Mouse (Mus musculus) heart, embryonic 12.5 days (tissue): Measurements from ENCODE around the gene Cep112. TPM values are rescaled to one million over a fixed set of nuclear protein-coding genes. Genes with fewer than 3 reads are reported as not detected.
A peak's percentile ranks its signal among the peaks of the same experiment; 100 is the strongest.

ENCODE experiments used
- ATAC-seq: fragments of 200-750 bp; cut with Nextera tagmentation; 2 replicates; pipeline ENCODE4 v1.8.0; 2017; ENCODE audit warnings: moderate TSS enrichment, moderate library complexity; ENCODE audit not compliant: insufficient number of reproducible peaks, low FRiP score
- H3K27ac ChIP-seq: fragments of 300-500 bp; sonication (generic); 2 replicates; pipeline ENCODE4 v1.5.1; 2016; ENCODE audit warnings: mild to moderate bottlenecking, moderate library complexity; ENCODE audit not compliant: poor library complexity, severe bottlenecking
- H3K27me3 ChIP-seq: fragments of 300-500 bp; sonication (generic); replicated peaks from 2 replicates; pipeline ENCODE4 v1.6.1; 2016; ENCODE audit warnings: mild to moderate bottlenecking, moderate library complexity
- H3K36me3 ChIP-seq: fragments of 300-500 bp; sonication (generic); 2 replicates; pipeline ENCODE4 v1.6.1; 2016; ENCODE audit warnings: mild to moderate bottlenecking, moderate library complexity
- H3K4me1 ChIP-seq: fragments of 300-500 bp; sonication (generic); replicated peaks from 2 replicates; pipeline ENCODE4 v1.6.1; 2016; ENCODE audit warnings: mild to moderate bottlenecking
- H3K4me2 ChIP-seq: fragments of 300-500 bp; sonication (generic); 2 replicates; pipeline ENCODE4 v1.6.1; 2016; ENCODE audit warnings: mild to moderate bottlenecking, moderate library complexity
- H3K4me3 ChIP-seq: fragments of 300-500 bp; sonication (generic); 2 replicates; pipeline ENCODE4 v1.5.1; 2016; ENCODE audit warnings: mild to moderate bottlenecking
- H3K9ac ChIP-seq: fragments of 300-500 bp; sonication (generic); 2 replicates; pipeline ENCODE4 v1.6.1; 2016; ENCODE audit warnings: mild to moderate bottlenecking, moderate library complexity
- H3K9me3 ChIP-seq: fragments of 300-500 bp; sonication (generic); replicated peaks from 2 replicates; pipeline ENCODE4 v1.6.1; 2016; ENCODE audit warnings: mild to moderate bottlenecking, moderate library complexity
- WGBS: fragments of 180-500 bp; shearing (Covaris S2); methylation state at CpG from one replicate; pipeline ENCODE4 v1.1.7; 2016; 5-methylcytosine and 5-hydroxymethylcytosine counted together
- polyA plus RNA-seq: library from polyadenylated mRNA; unstranded; fragments of >200 nt; fragmentation: Nextera tagmentation; extraction: Ambion mirVana; gene quantifications from 2 replicates; pipeline ENCODE4 v1.2.1, GENCODE M21; 2016

Gene Cep112
- polyA plus RNA-seq, 1 experiment from 2014 or later, result 7.9 TPM

DNA sequence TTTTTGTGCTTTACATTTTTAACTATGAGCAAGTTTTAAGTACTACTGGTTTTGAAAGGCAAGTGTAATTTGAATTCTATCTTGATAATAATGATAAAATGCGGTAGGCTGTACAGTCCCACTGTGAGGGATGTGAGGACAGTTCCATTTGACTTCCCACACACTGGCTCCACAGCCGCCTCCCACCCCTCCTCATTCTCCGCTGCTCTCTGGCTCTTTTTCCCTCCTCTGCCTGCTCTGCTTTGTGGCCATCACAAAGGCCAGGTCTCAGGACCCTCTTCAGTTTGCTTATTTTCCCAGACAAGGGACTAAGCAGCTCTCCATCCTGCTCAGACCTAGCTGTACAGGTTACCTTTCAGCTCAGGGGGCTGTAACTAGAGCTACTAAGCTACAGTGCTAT lies 379.0 kb downstream of the Cep112 start:
- Histone ChIP-seq H3K27me3 (no peaks in the 10 kb centered on the region), H3K36me3 (no peaks in the 10 kb centered on the region), H3K27ac (no peak overlapping the region), H3K4me1 (peaks cover 7% of the 10 kb centered on the region), H3K4me2 (no peak overlapping the region), H3K9ac (no peak overlapping the region), H3K9me3 (no peaks in the 10 kb centered on the region), H3K4me3 (no peak overlapping the region)
- ATAC-seq, result no peak
- WGBS, result 71% methylated on average over 3 of the region's 3 CpGs

DNA sequence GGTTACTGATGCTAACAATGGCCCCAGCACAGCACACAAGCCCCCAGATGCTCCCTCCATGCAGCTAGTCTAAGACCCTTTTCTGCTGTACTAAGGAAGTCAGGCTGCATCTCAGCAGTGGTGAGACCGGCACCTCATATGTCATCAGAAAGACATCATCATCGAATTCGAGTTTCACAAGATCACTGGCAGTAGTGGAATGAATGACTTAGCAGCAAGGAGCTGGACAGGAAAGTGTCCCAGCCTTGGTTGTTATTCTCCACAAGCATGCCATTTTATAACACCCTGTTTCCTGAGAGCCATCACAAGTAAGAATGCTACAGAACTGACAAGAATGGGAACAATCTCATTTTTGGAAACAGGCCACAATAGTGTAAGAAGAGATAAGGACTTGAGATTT lies 381.0 kb downstream of the Cep112 start:
- no peak overlapping the region for H3K9ac ChIP-seq
- no peak overlapping the region for H3K4me2 ChIP-seq
- no peak for ATAC-seq
- H3K27me3 ChIP-seq, result no peaks in the 10 kb centered on the region
- H3K4me1 ChIP-seq, result peaks cover 6% of the 10 kb centered on the region; the same call in 1 of the 2 replicates
- H3K9me3 ChIP-seq, result no peaks in the 10 kb centered on the region
- no peak overlapping the region for H3K4me3 ChIP-seq
- 76% methylated on average over 3 of the region's 3 CpGs for WGBS
- H3K36me3 ChIP-seq, result no peaks in the 10 kb centered on the region
- H3K27ac ChIP-seq, result no peak overlapping the region

DNA sequence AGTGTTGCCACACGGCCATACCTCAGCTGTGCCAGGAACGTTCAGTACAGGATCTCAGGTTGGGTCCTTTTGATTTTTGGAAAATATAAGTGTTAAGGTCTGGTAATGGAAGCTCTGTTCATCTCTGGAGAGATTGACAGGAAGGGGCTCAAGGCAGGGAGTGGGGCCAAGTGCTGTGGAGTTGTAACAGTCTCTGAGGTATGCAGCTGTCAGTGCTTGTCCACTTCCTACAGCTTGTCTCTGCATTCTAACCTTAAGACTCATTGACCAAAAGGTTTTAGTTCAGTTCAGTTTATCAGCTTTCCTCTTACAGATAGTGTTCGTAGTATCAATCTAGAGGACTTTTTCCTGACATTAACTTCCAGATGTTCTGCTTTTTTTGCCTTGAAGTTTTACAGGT lies 384.6 kb downstream of the Cep112 start:
- 62% methylated on average over 3 of the region's 3 CpGs for WGBS
- ATAC-seq, result no peak
- Histone ChIP-seq H3K27me3 (no peaks in the 10 kb centered on the region), H3K9ac (no peak overlapping the region), H3K36me3 (no peaks in the 10 kb centered on the region), H3K4me1 (peaks cover 6% of the 10 kb centered on the region; the same call in 1 of the 2 replicates), H3K4me2 (no peak overlapping the region), H3K27ac (no peak overlapping the region), H3K4me3 (no peak overlapping the region), H3K9me3 (no peaks in the 10 kb centered on the region)

DNA sequence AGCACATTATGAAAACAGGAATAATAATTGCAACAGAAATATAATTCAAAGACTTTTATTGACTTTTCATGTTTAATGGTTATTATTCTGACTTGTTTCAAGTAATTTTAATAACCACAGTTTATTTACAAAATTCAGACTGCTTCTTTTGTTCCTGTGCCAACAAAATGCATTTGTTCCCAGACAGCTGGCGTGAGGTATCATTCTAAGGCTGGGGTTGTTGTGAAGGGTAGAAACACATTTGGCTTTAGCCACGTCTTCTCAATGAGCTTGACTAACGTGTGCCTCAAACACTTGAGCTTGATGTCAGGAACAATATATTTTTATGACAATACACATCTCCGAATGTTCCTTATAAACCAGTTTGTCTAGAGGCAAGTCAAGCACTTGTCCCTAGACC lies 396.8 kb downstream of the Cep112 start:
- 75% methylated on average over 4 of the region's 4 CpGs for WGBS

DNA sequence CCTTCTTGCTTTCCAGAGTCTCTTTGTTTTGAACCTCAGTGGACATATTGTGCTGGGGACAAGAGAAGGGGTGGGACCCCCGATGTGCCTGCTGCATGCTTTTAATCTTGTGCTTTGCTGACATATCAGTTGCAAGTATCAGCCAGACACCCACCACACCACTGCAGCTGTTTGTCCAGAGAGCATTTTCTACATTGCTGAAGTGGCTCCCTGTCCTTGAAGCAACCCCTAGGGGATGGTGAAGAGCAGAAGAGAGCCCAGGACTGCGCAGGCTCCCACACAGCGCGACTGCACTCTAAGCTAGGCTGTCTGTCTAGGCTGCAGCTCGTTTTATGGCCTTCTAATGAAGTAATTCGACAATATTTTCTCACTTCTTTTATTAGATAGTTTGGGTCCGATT lies 397.3 kb downstream of the Cep112 start:
- Histone ChIP-seq H3K27ac (peak overlapping the region; percentile 43; the same call in 1 of the 2 replicates), H3K4me1 (peaks cover 13% of the 10 kb centered on the region), H3K36me3 (peaks cover 3% of the 10 kb centered on the region; the same call in 1 of the 2 replicates), H3K9ac (no peak overlapping the region), H3K27me3 (no peaks in the 10 kb centered on the region), H3K9me3 (no peaks in the 10 kb centered on the region), H3K4me2 (no peak overlapping the region), H3K4me3 (no peak overlapping the region)
- no peak; the same call in 1 of the 2 replicates for ATAC-seq
- 47% methylated on average over 7 of the region's 7 CpGs for WGBS

More for the DNA sequence above, 396.8 kb downstream of the Cep112 start:
- H3K9ac ChIP-seq, result no peak overlapping the region
- ATAC-seq, result no peak
- H3K9me3 ChIP-seq, result no peaks in the 10 kb centered on the region
- peaks cover 13% of the 10 kb centered on the region for H3K4me1 ChIP-seq
- H3K27me3 ChIP-seq, result no peaks in the 10 kb centered on the region
- H3K27ac ChIP-seq, result peak overlapping the region; percentile 43; the same call in 1 of the 2 replicates
- H3K4me3 ChIP-seq, result no peak overlapping the region
- H3K36me3 ChIP-seq, result peaks cover 3% of the 10 kb centered on the region; the same call in 1 of the 2 replicates
- no peak overlapping the region for H3K4me2 ChIP-seq

DNA sequence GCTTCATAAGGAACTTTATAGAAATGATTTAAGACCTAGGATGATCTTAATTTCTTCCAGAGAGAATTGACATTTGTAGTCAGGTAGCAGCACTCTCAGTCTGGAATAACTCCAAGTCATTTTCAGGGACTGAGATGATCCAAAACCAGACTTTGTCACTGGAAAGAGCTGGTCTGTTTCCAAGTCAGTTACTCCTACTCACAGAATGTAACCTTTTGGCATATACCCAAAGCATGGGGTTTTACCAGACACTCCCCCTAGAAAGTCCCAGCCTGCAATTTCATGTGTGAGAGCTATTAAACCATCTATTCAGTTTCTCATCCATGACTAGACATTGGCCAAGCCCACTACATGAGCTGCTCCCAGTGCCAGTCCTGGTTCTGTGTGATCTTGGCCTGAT lies 402.3 kb downstream of the Cep112 start:
- H3K9ac ChIP-seq, result no peak overlapping the region
- peaks cover 3% of the 10 kb centered on the region; the same call in 1 of the 2 replicates for H3K36me3 ChIP-seq
- ATAC-seq, result no peak
- no peak overlapping the region for H3K4me2 ChIP-seq
- no peak overlapping the region for H3K27ac ChIP-seq
- H3K9me3 ChIP-seq, result no peaks in the 10 kb centered on the region
- H3K4me1 ChIP-seq, result peaks cover 7% of the 10 kb centered on the region
- H3K4me3 ChIP-seq, result no peak overlapping the region
- H3K27me3 ChIP-seq, result no peaks in the 10 kb centered on the region

DNA sequence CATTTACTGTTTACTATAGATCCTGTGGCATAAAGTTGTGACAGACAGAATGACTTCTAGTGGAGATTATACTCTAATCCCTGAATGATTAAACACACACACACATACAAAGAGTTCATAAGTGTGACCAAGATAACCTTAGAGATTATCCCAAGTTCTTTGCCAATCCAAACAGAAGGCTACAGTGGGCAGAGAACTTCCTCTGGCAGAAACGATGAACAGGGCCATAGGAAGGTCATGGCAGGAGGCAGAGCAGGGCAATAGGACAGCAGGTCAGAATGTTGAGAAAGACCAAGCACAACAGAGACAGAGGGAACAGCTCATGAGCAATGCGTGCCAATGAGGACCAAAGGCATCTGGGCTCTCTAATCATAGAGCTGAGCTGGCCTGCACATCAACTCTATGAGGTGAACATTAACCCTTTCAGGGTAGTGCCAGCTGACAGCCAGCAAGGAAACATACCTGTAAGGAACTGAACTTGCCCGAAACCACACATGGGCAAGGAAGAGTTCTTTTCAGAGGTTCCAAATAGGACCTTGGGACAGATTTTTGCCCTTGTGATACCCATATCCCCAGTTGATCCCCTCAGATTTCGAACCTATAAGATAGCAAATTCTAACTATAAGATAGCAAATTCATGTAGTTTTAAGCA lies 403.5 kb downstream of the Cep112 start:
- Histone ChIP-seq H3K9me3 (no peaks in the 10 kb centered on the region), H3K4me1 (no peaks in the 10 kb centered on the region), H3K27ac (no peak overlapping the region), H3K9ac (no peak overlapping the region), H3K27me3 (no peaks in the 10 kb centered on the region), H3K4me3 (no peak overlapping the region), H3K4me2 (no peak overlapping the region), H3K36me3 (peaks cover 3% of the 10 kb centered on the region; the same call in 1 of the 2 replicates)
- WGBS, result 59% methylated on average over 4 of the region's 4 CpGs
- no peak for ATAC-seq

DNA sequence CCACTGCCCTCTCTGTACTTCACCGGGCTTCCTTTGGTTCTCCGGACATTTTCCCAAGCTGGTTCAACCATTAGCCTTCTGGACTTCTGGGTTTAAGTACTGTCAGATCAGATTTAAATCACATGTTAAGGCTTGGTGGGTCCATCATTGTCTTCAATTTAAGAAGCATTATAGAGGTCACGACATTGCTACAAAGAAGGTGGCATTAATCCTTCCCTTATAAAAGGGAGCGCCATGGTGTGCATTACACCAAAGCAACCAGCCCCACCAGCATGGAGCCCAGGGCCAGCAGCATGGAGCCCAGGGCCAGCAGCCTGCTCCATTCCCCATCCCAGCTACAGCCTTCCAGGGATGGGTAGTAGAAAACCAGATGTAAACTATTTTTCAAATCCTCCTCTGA lies 411.7 kb downstream of the Cep112 start:
- H3K4me2 ChIP-seq, result no peak overlapping the region
- no peaks in the 10 kb centered on the region for H3K36me3 ChIP-seq
- no peak overlapping the region for H3K9ac ChIP-seq
- no peaks in the 10 kb centered on the region for H3K4me1 ChIP-seq
- H3K9me3 ChIP-seq, result no peaks in the 10 kb centered on the region
- no peak overlapping the region for H3K27ac ChIP-seq
- H3K27me3 ChIP-seq, result no peaks in the 10 kb centered on the region
- no peak for ATAC-seq
- 87% methylated on average over 4 of the region's 4 CpGs for WGBS
- H3K4me3 ChIP-seq, result no peak overlapping the region

DNA sequence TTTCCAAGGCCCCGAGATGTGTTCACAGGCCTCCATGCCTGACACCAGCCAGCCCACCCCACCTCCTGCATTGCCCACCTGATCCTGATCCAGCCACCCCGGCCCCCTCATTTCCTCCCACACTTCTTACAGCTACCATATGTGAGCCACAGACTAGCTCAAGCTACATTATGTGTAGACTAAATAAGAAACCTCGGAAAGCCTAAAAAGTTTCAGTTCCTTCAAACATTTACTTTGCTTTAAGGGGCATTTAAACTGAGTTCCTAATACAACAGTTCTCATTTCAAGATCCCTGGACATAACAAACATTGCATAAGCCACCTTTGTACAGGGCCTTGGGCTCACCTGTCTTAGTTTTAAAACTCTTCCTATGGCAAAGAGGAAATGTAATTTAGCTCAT lies 415.2 kb downstream of the Cep112 start:
- 82% methylated on average over 3 of the region's 3 CpGs for WGBS
- no peak for ATAC-seq
- no peak overlapping the region for H3K27ac ChIP-seq
- no peaks in the 10 kb centered on the region for H3K9me3 ChIP-seq
- no peaks in the 10 kb centered on the region for H3K27me3 ChIP-seq
- H3K4me3 ChIP-seq, result no peak overlapping the region
- no peaks in the 10 kb centered on the region for H3K4me1 ChIP-seq
- no peak overlapping the region for H3K9ac ChIP-seq
- no peak overlapping the region for H3K4me2 ChIP-seq
- H3K36me3 ChIP-seq, result no peaks in the 10 kb centered on the region

DNA sequence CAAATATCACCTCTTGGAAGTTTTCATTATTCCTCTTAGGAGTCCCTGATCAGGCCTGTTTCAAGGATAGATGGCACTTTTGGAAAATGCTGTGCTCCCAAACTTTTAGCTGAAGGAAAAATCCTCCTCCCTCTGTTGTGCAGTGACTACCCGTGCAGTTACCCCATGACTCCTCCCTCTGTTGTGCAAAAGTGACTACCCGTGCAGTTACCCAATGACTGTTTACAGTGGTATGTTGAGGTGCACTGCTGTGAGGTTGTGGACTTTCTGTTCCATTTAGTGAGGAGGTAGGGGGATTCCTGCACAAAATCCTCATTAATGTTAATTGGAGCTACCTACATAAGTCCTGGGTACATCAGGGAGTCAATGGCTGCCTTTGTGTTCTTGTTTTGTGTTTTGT lies 417.8 kb downstream of the Cep112 start:
- no peak overlapping the region for H3K27ac ChIP-seq
- WGBS, result 49% methylated on average over 2 of the region's 2 CpGs
- no peak overlapping the region for H3K9ac ChIP-seq
- H3K4me3 ChIP-seq, result no peak overlapping the region
- H3K4me2 ChIP-seq, result no peak overlapping the region
- H3K9me3 ChIP-seq, result no peaks in the 10 kb centered on the region
- H3K27me3 ChIP-seq, result no peaks in the 10 kb centered on the region
- no peak for ATAC-seq
- H3K4me1 ChIP-seq, result no peaks in the 10 kb centered on the region
- H3K36me3 ChIP-seq, result no peaks in the 10 kb centered on the region

DNA sequence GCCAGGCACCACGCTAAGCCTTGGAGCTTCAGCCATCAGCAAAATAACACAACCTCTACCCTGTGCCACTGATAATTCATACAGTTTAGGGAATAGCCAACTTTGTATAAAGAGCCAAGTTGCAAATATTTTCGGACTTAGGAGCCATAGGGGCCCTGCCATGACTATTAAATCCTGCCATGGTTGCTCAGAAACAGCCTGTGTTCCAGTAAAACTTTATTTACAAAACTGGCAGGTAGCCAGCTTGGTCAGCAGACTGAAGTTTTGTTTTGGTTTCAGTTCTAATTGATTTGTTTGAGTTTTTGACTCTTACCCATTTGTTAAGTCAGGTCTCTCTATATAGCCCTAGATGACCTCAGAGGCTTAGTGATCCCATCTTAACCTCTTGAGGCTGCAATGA lies 421.0 kb downstream of the Cep112 start:
- ATAC-seq, result no peak
- WGBS, result 75% methylated on average over 2 of the region's 2 CpGs
- Histone ChIP-seq H3K36me3 (0 out of 2 replicates have a peak, but pooled peaks cover under 1% of the 10 kb centered on the region), H3K4me3 (no peak overlapping the region), H3K9ac (no peak overlapping the region), H3K4me1 (peaks cover 2% of the 10 kb centered on the region; the same call in 1 of the 2 replicates), H3K27me3 (no peaks in the 10 kb centered on the region), H3K27ac (no peak overlapping the region), H3K9me3 (no peaks in the 10 kb centered on the region), H3K4me2 (no peak overlapping the region)

DNA sequence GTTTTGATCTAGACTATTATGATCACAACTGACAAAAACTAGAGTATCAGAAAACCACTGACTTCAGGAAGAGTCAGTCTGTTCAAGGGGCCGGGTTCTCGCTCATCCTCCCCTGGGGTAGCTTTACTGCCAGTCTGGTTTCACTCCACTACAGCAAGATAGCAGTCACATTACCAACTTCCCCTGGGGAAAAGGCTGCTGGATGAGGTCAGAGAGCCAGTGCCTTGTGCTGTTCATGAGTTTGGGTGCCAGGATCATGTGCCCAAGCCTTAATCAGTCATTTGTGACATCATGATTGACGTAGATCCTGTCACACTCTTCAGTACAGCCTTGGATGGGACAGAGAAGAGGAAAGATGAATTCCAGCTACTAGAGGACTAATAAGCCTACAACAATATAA lies 421.5 kb downstream of the Cep112 start:
- H3K4me1 ChIP-seq, result peaks cover 2% of the 10 kb centered on the region; the same call in 1 of the 2 replicates
- no peak overlapping the region for H3K9ac ChIP-seq
- H3K4me2 ChIP-seq, result no peak overlapping the region
- H3K9me3 ChIP-seq, result no peaks in the 10 kb centered on the region
- ATAC-seq, result no peak
- WGBS, result 74% methylated on average over 3 of the region's 3 CpGs
- H3K4me3 ChIP-seq, result no peak overlapping the region
- no peak overlapping the region for H3K27ac ChIP-seq
- no peaks in the 10 kb centered on the region for H3K27me3 ChIP-seq
- H3K36me3 ChIP-seq, result 0 out of 2 replicates have a peak, but pooled peaks cover 4% of the 10 kb centered on the region
